Mouse (Mus musculus) embryo, embryonic 11 days (tissue): ENCODE data around the gene Mpi.
A peak's percentile ranks its signal among the peaks of the same experiment; 100 is the strongest.

Source experiments
- DNase-seq: peaks from one replicate; pipeline ENCODE4 v3.0.0-alpha.2; 2015

The Mpi gene

GRCm38 (mm10) chr9:57552139-57552887, at the start of gene Mpi:
Gene Mpi (minus strand): TSS chr9:57552763.
- DNase-seq, result peak; percentile 89

GRCm38 (mm10) chr9:57602098-57602497, 49.5 kb upstream of the Mpi start:
- no peak for DNase-seq

- DNase-seq, result no peak
These were observed 48.8 kb upstream of the Mpi start for GRCm38 (mm10) chr9:57601353-57601706.

GRCm38 (mm10) chr9:57600620-57601352, 48.2 kb upstream of the Mpi start:
- DNase-seq, result peak; percentile 62

GRCm38 (mm10) chr9:57598851-57599563, 46.4 kb upstream of the Mpi start:
- DNase-seq, result peak; percentile 42

GRCm38 (mm10) chr9:57597929-57598382, 45.4 kb upstream of the Mpi start:
- DNase-seq, result peak; percentile 26

- no peak for DNase-seq
These were observed 44.7 kb upstream of the Mpi start for GRCm38 (mm10) chr9:57597265-57597664.

GRCm38 (mm10) chr9:57594174-57594509, 41.6 kb upstream of the Mpi start:
- DNase-seq, result no peak

- peak; percentile 31 for DNase-seq
These were observed 41.1 kb upstream of the Mpi start for GRCm38 (mm10) chr9:57593454-57594173.

GRCm38 (mm10) chr9:57590726-57591125, 38.2 kb upstream of the Mpi start:
- DNase-seq, result peak; percentile 38

- DNase-seq, result peak; percentile 86
These were observed 36.9 kb upstream of the Mpi start, which contains the start of gene Ulk3 for GRCm38 (mm10) chr9:57589224-57590126. Gene Ulk3 (plus strand): TSS chr9:57589452.

- no peak for DNase-seq
These were observed 32.4 kb upstream of the Mpi start for GRCm38 (mm10) chr9:57584991-57585390.

- no peak for DNase-seq
These were observed 24.7 kb upstream of the Mpi start for GRCm38 (mm10) chr9:57577144-57577849.

GRCm38 (mm10) chr9:57575577-57575976, 23.0 kb upstream of the Mpi start:
- no peak for DNase-seq

GRCm38 (mm10) chr9:57574397-57574796, 21.8 kb upstream of the Mpi start:
- no peak for DNase-seq

- no peak for DNase-seq
These were observed 15.9 kb upstream of the Mpi start for GRCm38 (mm10) chr9:57568500-57568899.

- no peak for DNase-seq
These were observed 14.3 kb upstream of the Mpi start for GRCm38 (mm10) chr9:57566846-57567245.

- DNase-seq, result peak; percentile 9
These were observed 13.2 kb upstream of the Mpi start for GRCm38 (mm10) chr9:57565741-57566221.

GRCm38 (mm10) chr9:57564609-57565008, 12.0 kb upstream of the Mpi start:
- DNase-seq, result no peak

- no peak for DNase-seq
These were observed 10.4 kb upstream of the Mpi start for GRCm38 (mm10) chr9:57562896-57563372.

GRCm38 (mm10) chr9:57561711-57562099, 9.1 kb upstream of the Mpi start:
- no peak for DNase-seq
